Mouse (Mus musculus): ENCODE measurements around the gene Hsh2d.

GRCm38 (mm10) chr8:72220758-72221157 is 31.3 kb downstream of the Hsh2d start:
- no peak for TF ChIP-seq POLR2A (IDR thresholded peaks at IDR 0.05; ENCODE audit: extremely low read depth, insufficient read depth, low read length)
- no peak for TF ChIP-seq CTCF (IDR thresholded peaks at IDR 0.05; ENCODE audit: extremely low read depth, insufficient read depth, low read length)

Data from cortical plate, adult 2 months (tissue).